Mouse (Mus musculus) kidney, adult 2 months (tissue): ENCODE results near the gene Mcfd2. TPM values are rescaled to one million over a fixed set of nuclear protein-coding genes. Genes with fewer than 3 reads are reported as not detected.

Source experiments
- DNase-seq: peaks from one replicate; pipeline ENCODE4 v3.0.0; 2021
- H3K27ac ChIP-seq: fragments of 200-500 bp; 2 replicates; pipeline ENCODE4 v1.5.1; 2012; ENCODE audit warnings: low read depth, low read length, control low read depth, inconsistent platforms; ENCODE audit not compliant: insufficient read depth
- H3K27me3 ChIP-seq: fragments of 200-500 bp; replicated peaks from 2 replicates; pipeline ENCODE4 v1.6.1; 2012; ENCODE audit warnings: mild to moderate bottlenecking, moderate library complexity, low read length, inconsistent platforms; ENCODE audit not compliant: control insufficient read depth, insufficient read depth
- H3K36me3 ChIP-seq: fragments of 200-500 bp; 2 replicates; pipeline ENCODE4 v1.6.1; 2012; ENCODE audit warnings: mild to moderate bottlenecking, moderate library complexity, low read length, inconsistent platforms; ENCODE audit not compliant: control insufficient read depth, insufficient read depth
- H3K4me1 ChIP-seq: fragments of 200-500 bp; 2 replicates; pipeline ENCODE4 v1.6.1; 2011; ENCODE audit warnings: low read length; ENCODE audit not compliant: control insufficient read depth, insufficient read depth
- H3K4me3 ChIP-seq: fragments of 200-500 bp; 2 replicates; pipeline ENCODE4 v1.5.1; 2011; ENCODE audit warnings: mild to moderate bottlenecking, low read depth, low read length, control low read depth; ENCODE audit not compliant: insufficient read depth
- CTCF ChIP-seq: fragments of 200-500 bp; conservative IDR thresholded peaks from 2 replicates; pipeline ENCODE4 v1.5.1; 2011; ENCODE audit warnings: low read depth, mild to moderate bottlenecking, control low read depth, low read length, moderate library complexity, mixed read lengths; ENCODE audit not compliant: insufficient read depth, insufficient read length
- POLR2A ChIP-seq: fragments of 200-500 bp; IDR thresholded peaks from one replicate; pipeline ENCODE4 v1.6.1; 2011; ENCODE audit warnings: low read depth, low read length, control low read depth
- WGBS: fragments of 180-500 bp; shearing (Covaris S2); methylation state at CpG from one replicate; pipeline ENCODE4 v1.1.7; 2018; 5-methylcytosine and 5-hydroxymethylcytosine counted together
- polyA plus RNA-seq: library from polyadenylated mRNA; depleted of rRNA; stranded (reverse); fragments of >200 nt; gene quantifications from 2 replicates; pipeline ENCODE4 v1.2.3, GENCODE M21; 2012; rRNA removed

The Mcfd2 gene
- polyA plus RNA-seq, 1 experiment, result 159 TPM

DNA sequence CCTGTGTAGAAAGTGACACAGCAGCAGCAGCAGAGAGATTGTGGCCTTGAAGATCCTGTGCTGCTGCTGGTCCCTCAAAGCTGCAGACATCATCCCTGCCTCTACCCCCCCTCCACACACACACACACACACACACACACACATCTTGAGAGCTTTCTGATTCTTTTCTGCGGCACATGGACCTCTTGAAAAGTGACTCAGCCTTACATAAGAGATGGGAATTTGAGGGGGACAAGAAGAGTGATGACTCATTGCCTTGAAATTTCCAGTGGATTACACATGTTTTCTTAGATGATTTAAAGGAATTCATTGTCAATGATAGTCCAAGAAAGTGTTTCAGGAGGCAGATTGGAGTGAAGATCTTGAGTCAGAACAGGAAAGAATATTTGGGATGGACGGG lies 58.9 kb downstream of the Mcfd2 start:
- no peak for DNase-seq
- H3K36me3 ChIP-seq, result no peaks in the 10 kb centered on the region
- H3K4me3 ChIP-seq, result no peak overlapping the region
- peaks cover 3% of the 10 kb centered on the region for H3K4me1 ChIP-seq
- WGBS, result 66% methylated on average over 2 of the region's 2 CpGs
- no peaks in the 10 kb centered on the region for H3K27me3 ChIP-seq
- H3K27ac ChIP-seq, result no peak overlapping the region
- TF ChIP-seq POLR2A, result no peak
- TF ChIP-seq CTCF, result no peak

Other genes starting within 250 kb of the Mcfd2 start
- gene Pigf, start 240.5 kb downstream of the Mcfd2 start, polyA plus RNA-seq, result 8.6 and 11.7 TPM in 2 replicates
- gene Cript, start 240.4 kb downstream of the Mcfd2 start, polyA plus RNA-seq, result 15.8 and 30.6 TPM in 2 replicates
- gene Socs5, start 158.3 kb downstream of the Mcfd2 start, polyA plus RNA-seq, result 11.5 and 11.7 TPM in 2 replicates
- 68.6 and 81.9 TPM in 2 replicates for gene Ttc7, start 17.0 kb upstream of the Mcfd2 start, polyA plus RNA-seq
- gene Stpg4, start 161.8 kb upstream of the Mcfd2 start, polyA plus RNA-seq, result not detected in 2 replicates
- gene Calm2, start 181.0 kb upstream of the Mcfd2 start, polyA plus RNA-seq, result 40.5 and 78.8 TPM in 2 replicates